Mouse (Mus musculus) cerebellum, postnatal 10 days (tissue): ENCODE measurements at regions not wholly inside any gene's neighbourhood (a gene's known extent, or its start where the extent isn't known, plus 50 kb on each side); places are given as distances from the start of the nearest gene placed in this dataset.

Experiments
- DNase-seq, 2 experiments: peaks; one replicate each; pipeline ENCODE4 v3.0.0; 2021; ENCODE audit warnings: mixed read lengths in 2 of 2

- peak in 1 of 2 experiments; percentile 58 for DNase-seq
These were observed 61.6 kb downstream of the Spesp1 start for GRCm38 (mm10) chr9:62220451-62220850.

GRCm38 (mm10) chr9:62215151-62215859 is 66.7 kb downstream of the Spesp1 start:
- peak; percentile 63 to 66 for DNase-seq

- no peak for DNase-seq
These were observed 67.5 kb downstream of the Spesp1 start for GRCm38 (mm10) chr9:62214546-62214945.

GRCm38 (mm10) chr9:62212615-62213014 is 69.4 kb downstream of the Spesp1 start:
- DNase-seq = no peak

DNA sequence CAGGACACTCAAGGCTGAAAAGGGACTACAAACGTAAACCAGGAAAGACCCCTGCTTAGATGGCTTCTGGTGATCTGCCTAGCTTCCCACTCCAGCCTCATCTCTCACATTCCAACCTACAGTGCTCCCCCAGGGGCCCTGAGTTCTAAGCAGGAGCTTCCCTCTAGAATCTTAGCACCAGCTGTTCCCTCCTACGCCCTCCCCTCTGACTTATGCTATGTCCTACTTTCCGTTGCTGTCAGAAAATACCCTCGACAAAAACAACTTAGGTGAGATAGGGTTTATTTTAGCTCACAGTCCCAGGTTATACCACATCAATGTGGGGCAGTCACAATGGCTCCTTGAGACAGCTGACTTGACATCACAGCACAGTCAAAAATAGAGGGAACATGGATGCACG is 71.2 kb downstream of the Spesp1 start:
- DNase-seq = no peak

GRCm38 (mm10) chr9:62208436-62208835 is 73.6 kb downstream of the Spesp1 start:
- DNase-seq = no peak

DNA sequence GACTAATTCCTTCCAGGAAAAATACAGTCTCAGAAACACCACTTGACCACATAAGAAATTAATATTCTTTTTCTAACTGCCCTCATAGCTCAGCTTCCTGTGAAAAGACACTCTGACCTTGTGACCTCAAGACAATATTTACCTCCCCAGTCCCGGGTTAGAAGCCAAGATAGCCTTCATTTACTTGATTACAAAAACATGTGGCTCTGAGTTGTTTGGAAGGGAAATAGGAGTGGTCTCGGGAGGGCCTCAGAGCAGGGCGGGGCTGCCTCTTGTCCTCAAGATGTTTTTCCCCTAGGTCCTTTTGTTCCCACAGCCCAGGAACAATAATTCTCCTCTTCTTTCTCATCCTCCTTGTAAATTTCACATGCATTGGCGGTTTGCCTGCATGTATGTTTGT is 76.7 kb downstream of the Spesp1 start:
- DNase-seq = peak in 1 of 2 experiments; percentile 0

DNA sequence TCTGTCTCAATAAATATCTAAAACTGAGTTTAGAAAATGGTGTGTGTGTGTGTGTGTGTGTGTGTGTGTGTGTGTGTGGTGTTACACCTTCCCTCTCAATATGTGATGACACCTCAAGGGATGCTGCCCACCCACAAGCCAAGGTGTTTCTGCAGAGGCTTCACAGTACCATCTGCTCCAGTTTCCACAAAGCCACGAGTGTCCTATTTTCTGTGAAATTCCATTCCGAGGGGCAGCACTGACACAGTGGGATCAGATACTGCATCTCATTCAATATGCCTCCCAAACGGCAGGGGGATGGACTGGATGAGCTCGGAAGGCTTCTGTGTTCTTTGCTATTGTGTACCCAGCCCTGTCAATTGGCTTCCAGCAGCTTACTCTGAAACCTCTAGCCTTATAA is 78.5 kb downstream of the Spesp1 start:
- peak; percentile 62 to 64 for DNase-seq

DNA sequence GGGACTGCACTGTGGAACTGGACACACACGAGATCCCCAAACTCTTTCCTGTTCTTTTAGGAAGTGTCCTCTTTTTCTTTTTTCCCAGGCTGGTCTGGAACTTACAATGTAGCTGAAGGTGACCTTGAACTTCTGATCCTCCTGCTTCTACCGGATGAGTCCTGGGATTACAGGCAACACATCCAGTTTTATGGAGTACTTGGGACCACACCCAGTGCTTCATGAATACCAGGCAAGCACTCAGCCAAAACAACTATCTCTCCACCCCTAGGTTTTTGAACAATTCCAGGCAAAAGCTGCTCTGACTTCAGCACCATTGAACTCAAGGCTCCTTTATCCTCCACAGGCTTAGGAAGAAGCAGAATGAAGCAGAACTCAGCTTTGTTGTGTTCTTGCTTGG is 79.7 kb downstream of the Spesp1 start:
- no peak for DNase-seq

DNA sequence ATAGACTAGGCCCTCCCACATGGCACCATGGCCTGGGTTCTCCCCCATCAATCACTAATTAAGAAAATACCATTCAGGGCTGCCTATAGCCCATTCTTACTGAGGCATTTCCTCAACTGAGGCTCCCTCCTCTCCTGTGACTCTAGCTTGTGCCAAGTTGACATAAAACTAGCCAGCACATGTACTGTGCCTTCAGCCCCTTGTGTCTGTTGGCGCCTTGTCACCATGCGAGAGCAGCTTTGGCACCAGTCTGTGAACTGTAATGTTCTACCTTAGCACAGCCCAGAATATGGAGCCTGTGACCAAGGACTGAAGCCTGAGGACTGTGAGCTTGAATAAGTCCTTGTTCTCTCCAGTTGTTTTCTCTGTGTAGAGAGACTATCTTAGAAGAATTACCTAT is 75.0 kb upstream of the Glce start:
- peak in 1 of 2 experiments; percentile 58 for DNase-seq

DNA sequence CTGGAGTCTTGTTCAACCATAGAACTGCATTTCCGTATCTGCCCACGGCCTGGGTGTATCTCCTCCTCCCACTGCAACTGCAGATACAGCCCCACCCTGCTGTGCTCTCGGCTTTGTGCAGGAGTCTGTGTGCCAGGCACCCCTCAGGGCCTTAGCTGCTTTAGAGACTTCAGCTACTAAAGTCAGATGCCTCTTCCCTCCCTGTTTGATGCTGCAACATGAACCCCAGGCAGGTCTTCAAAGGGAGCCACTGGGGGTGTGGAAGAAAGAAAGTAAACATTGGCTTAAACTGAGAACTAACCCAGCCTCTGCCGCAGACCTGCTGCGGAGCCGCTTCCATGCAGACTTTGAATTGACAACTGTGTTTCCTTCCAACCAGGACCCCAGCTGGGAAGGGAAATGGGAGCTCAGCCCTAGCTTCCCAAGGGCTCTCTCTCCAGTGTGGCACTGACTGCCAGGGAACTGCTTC is 70.0 kb upstream of the Glce start:
- DNase-seq = peak; percentile 51 to 70

DNA sequence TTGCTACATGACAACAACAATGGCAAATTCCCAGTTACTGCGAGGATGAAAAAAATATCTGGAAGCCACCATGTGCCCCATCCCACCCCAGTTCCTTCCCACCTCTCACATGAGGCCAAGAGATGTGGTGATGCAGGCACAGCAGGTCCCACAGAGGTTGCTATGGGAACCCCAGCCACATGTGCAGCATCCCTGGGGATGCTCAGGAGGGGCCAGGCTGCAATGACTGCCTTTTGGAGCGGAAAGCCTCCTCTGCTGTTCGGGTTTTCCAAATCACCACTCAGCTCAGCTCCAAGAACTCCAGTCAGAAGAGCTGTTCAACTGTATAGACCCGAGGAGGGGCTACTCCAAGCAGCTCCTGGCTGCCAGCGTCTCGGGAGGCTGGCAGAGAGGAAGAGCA is 68.0 kb upstream of the Glce start:
- DNase-seq = peak; percentile 63 to 72

DNA sequence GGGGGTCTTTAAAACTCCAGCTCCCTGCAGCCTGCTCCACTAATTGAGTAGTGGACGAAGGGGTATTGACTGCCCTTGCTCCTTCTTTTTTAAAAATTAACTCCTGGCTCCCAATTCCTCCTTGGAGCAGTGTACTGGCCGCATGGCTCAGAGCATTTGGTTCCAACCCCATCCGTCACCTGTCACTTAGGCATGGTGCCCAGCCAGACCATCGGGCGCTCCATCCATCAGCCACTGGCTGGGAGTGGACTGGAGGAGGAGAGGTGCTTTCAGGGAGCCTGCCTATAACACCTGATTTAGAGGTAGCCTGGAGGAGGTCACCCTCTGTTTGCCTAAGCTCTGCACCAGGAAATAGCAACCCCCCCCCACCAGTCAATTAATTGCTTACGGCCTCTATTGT is 66.4 kb upstream of the Glce start:
- peak; percentile 97 to 98 for DNase-seq

DNA sequence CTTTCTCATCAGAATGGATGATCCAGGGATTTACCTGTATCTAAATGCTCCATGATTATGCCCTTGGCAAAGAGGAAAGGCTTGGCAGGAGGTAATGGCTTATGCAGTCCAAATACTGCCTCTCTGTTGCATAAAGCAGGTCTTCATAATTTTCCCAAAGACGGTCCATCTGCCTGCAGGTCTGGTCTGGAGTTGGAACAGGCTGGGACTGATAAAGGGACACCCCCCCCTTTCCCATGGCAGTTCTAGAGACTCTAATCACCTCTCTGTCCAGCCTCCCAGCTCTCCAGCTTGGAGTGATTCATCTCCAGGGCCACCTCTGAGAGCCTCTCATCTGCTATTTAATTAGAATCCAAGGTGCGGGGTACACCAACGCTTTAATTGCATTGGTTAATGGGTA is 65.9 kb upstream of the Glce start:
- DNase-seq = peak; percentile 86 to 91

DNA sequence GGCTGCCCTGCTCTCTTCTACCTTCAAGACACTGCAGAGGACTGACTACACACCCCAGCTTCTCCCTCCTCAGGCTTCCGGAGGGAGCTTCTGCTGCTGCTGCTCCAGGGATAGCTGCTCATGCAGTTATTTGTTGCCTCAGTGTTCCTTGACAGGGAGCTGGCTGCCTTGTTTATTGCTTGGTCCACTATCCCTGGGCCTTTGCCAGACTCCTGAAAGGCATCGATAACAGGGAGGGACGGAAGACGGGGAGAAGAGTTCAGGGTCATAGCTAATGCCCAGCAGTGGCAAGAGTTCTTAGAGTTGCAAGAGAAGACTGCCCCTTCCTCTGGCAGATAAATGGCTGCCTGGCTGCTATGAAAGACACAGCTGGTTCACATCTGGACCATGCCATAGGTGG is 64.4 kb upstream of the Glce start:
- DNase-seq = peak; percentile 59 to 64

GRCm38 (mm10) chr9:62185516-62186280 is 63.2 kb upstream of the Glce start:
- peak; percentile 78 to 87 for DNase-seq

- peak in 1 of 2 experiments; percentile 29 for DNase-seq
These were observed 58.9 kb upstream of the Glce start for GRCm38 (mm10) chr9:62181182-62181830.

DNA sequence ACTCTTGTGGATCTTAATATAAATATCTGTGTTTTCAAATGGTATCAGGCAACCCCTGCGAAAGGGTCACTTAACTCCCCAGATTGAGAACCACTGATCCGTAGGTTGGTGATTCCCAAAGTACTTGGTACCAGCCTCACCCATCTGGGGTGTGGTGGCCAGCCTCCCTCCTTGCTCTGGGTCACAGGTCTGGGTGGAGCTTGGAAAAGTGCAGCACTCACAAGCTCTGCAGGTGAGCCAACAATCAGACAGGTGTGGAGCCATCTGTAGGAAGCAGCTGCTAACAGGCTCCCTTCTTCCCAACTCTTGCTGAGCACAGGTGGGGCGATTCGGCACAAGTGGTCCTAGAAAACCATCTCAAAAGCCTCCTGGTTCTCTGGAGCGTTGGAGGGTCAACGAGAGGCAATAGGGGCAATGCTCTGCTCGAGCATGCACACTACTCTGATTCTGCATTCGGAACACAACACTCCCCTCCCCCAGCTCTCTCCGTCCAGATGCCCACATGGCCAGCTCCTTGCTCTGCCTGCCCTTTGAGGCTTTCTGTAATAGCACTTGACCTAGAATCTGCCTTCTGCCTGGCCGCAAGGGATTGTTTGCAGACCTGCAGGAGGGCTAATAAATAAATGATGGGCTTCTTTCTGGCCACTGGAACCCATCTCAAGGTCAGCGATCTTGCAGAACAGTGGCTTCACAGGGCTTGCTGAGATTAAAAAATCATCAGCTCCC is 58.2 kb upstream of the Glce start:
- peak; percentile 55 to 61 for DNase-seq

DNA sequence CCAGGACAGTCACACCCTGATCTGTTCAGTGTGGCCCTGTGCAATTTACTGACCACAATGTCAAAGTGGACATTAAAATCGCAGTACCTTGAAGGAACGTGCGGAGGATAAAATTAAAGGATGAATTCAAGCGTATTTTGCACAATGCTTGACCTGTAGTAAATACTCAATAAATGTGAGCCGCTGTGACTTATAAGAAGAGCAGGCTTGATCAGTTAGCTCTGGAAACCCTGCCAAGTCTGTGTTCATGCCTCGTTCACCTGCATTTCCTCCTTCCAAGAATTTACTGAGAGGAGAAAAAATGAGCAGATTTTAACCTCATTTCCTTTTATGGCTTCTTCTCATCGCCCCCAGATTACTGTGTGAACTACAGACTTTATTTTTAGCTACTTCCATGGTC is 52.2 kb upstream of the Glce start:
- DNase-seq = peak in 1 of 2 experiments; percentile 63
